Mouse (Mus musculus): ENCODE measurements at regions not wholly inside any gene's neighbourhood (a gene's known extent, or its start where the extent isn't known, plus 50 kb on each side); places are given as distances from the start of the nearest gene placed in this dataset.

- Histone ChIP-seq H3K36me3 (ENCODE audit: control insufficient read depth, insufficient read depth, low read length) (no peaks in the 10 kb centered on the region), H3K27me3 (ENCODE audit: control insufficient read depth, insufficient read depth, low read length) (no peaks in the 10 kb centered on the region), H3K4me2 (replicated peaks; ENCODE audit: low read depth) (no peak overlapping the region), H3K27ac (replicated peaks) (no peak overlapping the region), H3K4me1 (replicated peaks; ENCODE audit: control insufficient read depth, insufficient read depth) (no peaks in the 10 kb centered on the region), H3K4me3 (ENCODE audit: low read depth, low read length) (no peak overlapping the region), H3K9me3 (ENCODE audit: control insufficient read depth, low read length) (no peaks in the 10 kb centered on the region), H3K9ac (ENCODE audit: low read length) (no peak overlapping the region)
- DNase-seq (ENCODE audit: low spot score) (no peak), ATAC-seq (ENCODE audit: low FRiP score, low TSS enrichment) (no peak)
- TF ChIP-seq EP300 (optimal IDR thresholded peaks at IDR 0.05), result no peak
- TF ChIP-seq CTCF (IDR thresholded peaks at IDR 0.05; ENCODE audit: low read depth), result no peak
- WGBS, result 87% methylated on average over 2 of the region's 2 CpGs
Observed at GRCm38 (mm10) chr9:80913867-80914266, 448.6 kb upstream of the Impg1 start.

GRCm38 (mm10) chr9:80912177-80912576 lies 446.9 kb upstream of the Impg1 start:
- ATAC-seq (ENCODE audit: low FRiP score, low TSS enrichment) (no peak), DNase-seq (ENCODE audit: low spot score) (no peak)
- H3K4me1 ChIP-seq (replicated peaks; ENCODE audit: control insufficient read depth, insufficient read depth), result no peaks in the 10 kb centered on the region
- no peak overlapping the region for H3K4me3 ChIP-seq (ENCODE audit: low read depth, low read length)
- H3K9ac ChIP-seq (ENCODE audit: low read length), result no peak overlapping the region
- H3K27me3 ChIP-seq (ENCODE audit: control insufficient read depth, insufficient read depth, low read length), result no peaks in the 10 kb centered on the region
- H3K4me2 ChIP-seq (replicated peaks; ENCODE audit: low read depth), result no peak overlapping the region
- no peak overlapping the region for H3K27ac ChIP-seq (replicated peaks)
- H3K9me3 ChIP-seq (ENCODE audit: control insufficient read depth, low read length), result no peaks in the 10 kb centered on the region
- H3K36me3 ChIP-seq (ENCODE audit: control insufficient read depth, insufficient read depth, low read length), result no peaks in the 10 kb centered on the region
- TF ChIP-seq CTCF (IDR thresholded peaks at IDR 0.05; ENCODE audit: low read depth) (no peak), EP300 (optimal IDR thresholded peaks at IDR 0.05) (no peak)

DNA sequence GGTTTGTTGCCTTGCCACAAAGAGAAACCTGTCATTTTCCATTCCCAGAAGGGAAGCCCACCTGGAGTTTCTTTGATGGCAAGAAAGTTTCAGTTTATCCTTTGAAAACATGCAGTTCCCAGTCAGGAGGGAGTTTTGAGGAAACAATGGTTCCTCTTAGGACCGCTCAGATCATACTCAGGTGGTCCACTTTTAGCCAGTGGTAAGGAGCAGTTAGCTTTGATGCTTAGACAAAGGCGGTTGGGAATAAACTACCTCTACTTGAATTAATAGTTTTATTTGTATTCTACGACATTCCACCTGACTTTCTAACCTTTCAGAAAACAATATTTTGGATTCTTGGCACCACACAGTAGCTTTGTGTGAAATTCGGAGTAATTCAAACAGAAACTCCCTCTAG lies 401.5 kb upstream of the Impg1 start:
- no peak overlapping the region for H3K27ac ChIP-seq (replicated peaks)
- H3K9me3 ChIP-seq (ENCODE audit: control insufficient read depth, low read length), result no peaks in the 10 kb centered on the region
- no peak overlapping the region for H3K4me2 ChIP-seq (replicated peaks; ENCODE audit: low read depth)
- no peaks in the 10 kb centered on the region for H3K4me1 ChIP-seq (replicated peaks; ENCODE audit: control insufficient read depth, insufficient read depth)
- no peaks in the 10 kb centered on the region for H3K27me3 ChIP-seq (ENCODE audit: control insufficient read depth, insufficient read depth, low read length)
- no peak overlapping the region for H3K4me3 ChIP-seq (ENCODE audit: low read depth, low read length)
- TF ChIP-seq CTCF (IDR thresholded peaks at IDR 0.05; ENCODE audit: low read depth) (no peak), EP300 (optimal IDR thresholded peaks at IDR 0.05) (no peak)
- ATAC-seq (ENCODE audit: low FRiP score, low TSS enrichment) (no peak), DNase-seq (ENCODE audit: low spot score) (no peak)
- WGBS, result 64% methylated on average over 4 of the region's 4 CpGs
- no peak overlapping the region for H3K9ac ChIP-seq (ENCODE audit: low read length)
- H3K36me3 ChIP-seq (ENCODE audit: control insufficient read depth, insufficient read depth, low read length), result no peaks in the 10 kb centered on the region

DNA sequence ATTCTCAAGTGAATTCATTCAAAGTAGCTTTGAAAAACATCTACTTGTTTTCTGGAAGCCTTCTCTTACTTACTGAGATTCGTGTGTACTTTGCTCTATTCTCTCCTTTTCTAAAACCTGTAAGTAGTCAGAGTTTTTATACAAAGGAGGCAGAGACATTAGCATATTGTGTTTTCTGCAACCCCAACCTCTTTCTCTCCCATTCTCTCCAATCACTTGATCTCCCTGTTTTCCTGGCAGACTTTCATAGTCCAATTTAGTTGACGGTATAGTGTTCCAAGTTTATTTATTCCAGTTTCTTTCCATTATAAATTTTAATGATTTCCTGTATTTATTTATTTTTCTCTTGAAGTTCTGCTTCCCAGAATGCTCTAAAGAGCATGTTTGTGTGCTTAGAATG lies 393.7 kb upstream of the Impg1 start:
- WGBS, result 59% methylated on average over 2 of the region's 2 CpGs
- Histone ChIP-seq H3K4me1 (replicated peaks; ENCODE audit: control insufficient read depth, insufficient read depth) (no peaks in the 10 kb centered on the region), H3K9ac (ENCODE audit: low read length) (no peak overlapping the region), H3K27ac (replicated peaks) (no peak overlapping the region), H3K27me3 (ENCODE audit: control insufficient read depth, insufficient read depth, low read length) (no peaks in the 10 kb centered on the region), H3K9me3 (ENCODE audit: control insufficient read depth, low read length) (no peaks in the 10 kb centered on the region), H3K4me2 (replicated peaks; ENCODE audit: low read depth) (no peak overlapping the region), H3K36me3 (ENCODE audit: control insufficient read depth, insufficient read depth, low read length) (no peaks in the 10 kb centered on the region), H3K4me3 (ENCODE audit: low read depth, low read length) (no peak overlapping the region)
- no peak for TF ChIP-seq EP300 (optimal IDR thresholded peaks at IDR 0.05)
- TF ChIP-seq CTCF (IDR thresholded peaks at IDR 0.05; ENCODE audit: low read depth), result no peak
- DNase-seq (ENCODE audit: low spot score) (no peak), ATAC-seq (ENCODE audit: low FRiP score, low TSS enrichment) (no peak)

GRCm38 (mm10) chr9:80848190-80848589 lies 382.9 kb upstream of the Impg1 start:
- Histone ChIP-seq H3K36me3 (ENCODE audit: control insufficient read depth, insufficient read depth, low read length) (no peaks in the 10 kb centered on the region), H3K4me3 (ENCODE audit: low read depth, low read length) (no peak overlapping the region), H3K9ac (ENCODE audit: low read length) (no peak overlapping the region), H3K27me3 (ENCODE audit: control insufficient read depth, insufficient read depth, low read length) (no peaks in the 10 kb centered on the region), H3K27ac (replicated peaks) (no peak overlapping the region), H3K4me1 (replicated peaks; ENCODE audit: control insufficient read depth, insufficient read depth) (no peaks in the 10 kb centered on the region), H3K9me3 (ENCODE audit: control insufficient read depth, low read length) (no peaks in the 10 kb centered on the region), H3K4me2 (replicated peaks; ENCODE audit: low read depth) (no peak overlapping the region)
- WGBS, result 60% methylated on average over 3 of the region's 3 CpGs
- DNase-seq (ENCODE audit: low spot score) (no peak), ATAC-seq (ENCODE audit: low FRiP score, low TSS enrichment) (no peak)
- TF ChIP-seq EP300 (optimal IDR thresholded peaks at IDR 0.05) (no peak), CTCF (IDR thresholded peaks at IDR 0.05; ENCODE audit: low read depth) (no peak)

DNA sequence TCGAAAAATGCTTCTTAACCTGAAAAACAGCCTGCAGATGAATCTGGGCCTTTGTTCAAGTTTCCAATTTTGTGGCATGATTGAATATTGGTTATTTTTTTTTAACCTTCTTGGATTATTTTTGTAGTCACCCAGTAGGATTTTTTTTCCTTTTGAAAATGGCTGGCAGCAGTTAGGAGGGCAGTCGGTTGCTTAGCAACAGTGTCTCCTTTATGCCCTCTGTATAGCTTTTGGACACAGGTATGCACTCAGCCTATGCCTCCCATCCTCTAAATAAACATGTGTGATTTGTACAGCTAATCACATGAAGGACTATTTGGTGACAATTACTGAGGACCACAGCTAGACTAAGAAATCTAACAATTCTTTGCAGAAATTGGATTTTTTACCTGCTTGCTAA lies 367.5 kb upstream of the Impg1 start:
- 82% methylated on average over 2 of the region's 2 CpGs for WGBS
- H3K9me3 ChIP-seq (ENCODE audit: control insufficient read depth, low read length), result no peaks in the 10 kb centered on the region

More for the DNA sequence above, 367.5 kb upstream of the Impg1 start:
- Histone ChIP-seq H3K9ac (ENCODE audit: low read length) (no peak overlapping the region), H3K4me2 (replicated peaks; ENCODE audit: low read depth) (no peak overlapping the region), H3K4me3 (ENCODE audit: low read depth, low read length) (no peak overlapping the region), H3K27ac (replicated peaks) (no peak overlapping the region), H3K4me1 (replicated peaks; ENCODE audit: control insufficient read depth, insufficient read depth) (no peaks in the 10 kb centered on the region), H3K36me3 (ENCODE audit: control insufficient read depth, insufficient read depth, low read length) (no peaks in the 10 kb centered on the region), H3K27me3 (ENCODE audit: control insufficient read depth, insufficient read depth, low read length) (no peaks in the 10 kb centered on the region)
- ATAC-seq (ENCODE audit: low FRiP score, low TSS enrichment) (no peak), DNase-seq (ENCODE audit: low spot score) (no peak)
- no peak for TF ChIP-seq CTCF (IDR thresholded peaks at IDR 0.05; ENCODE audit: low read depth)
- no peak for TF ChIP-seq EP300 (optimal IDR thresholded peaks at IDR 0.05)

Measured in stomach, postnatal 0 days (tissue).